Mouse (Mus musculus) spleen, adult 2 months (tissue): ENCODE measurements around the gene Taldo1.

ENCODE experiments used
- CTCF ChIP-seq: fragments of 200-500 bp; IDR thresholded peaks from 2 replicates; pipeline ENCODE4 v1.5.1; 2011; ENCODE audit warnings: mild to moderate bottlenecking, inconsistent platforms; ENCODE audit not compliant: insufficient read depth, insufficient read length, insufficient replicate concordance; ENCODE audit errors: extremely low read depth
- POLR2A ChIP-seq: fragments of 200-500 bp; IDR thresholded peaks from 2 replicates; pipeline ENCODE4 v1.6.1; 2011; ENCODE audit warnings: low read depth, low read length, inconsistent platforms

DNA sequence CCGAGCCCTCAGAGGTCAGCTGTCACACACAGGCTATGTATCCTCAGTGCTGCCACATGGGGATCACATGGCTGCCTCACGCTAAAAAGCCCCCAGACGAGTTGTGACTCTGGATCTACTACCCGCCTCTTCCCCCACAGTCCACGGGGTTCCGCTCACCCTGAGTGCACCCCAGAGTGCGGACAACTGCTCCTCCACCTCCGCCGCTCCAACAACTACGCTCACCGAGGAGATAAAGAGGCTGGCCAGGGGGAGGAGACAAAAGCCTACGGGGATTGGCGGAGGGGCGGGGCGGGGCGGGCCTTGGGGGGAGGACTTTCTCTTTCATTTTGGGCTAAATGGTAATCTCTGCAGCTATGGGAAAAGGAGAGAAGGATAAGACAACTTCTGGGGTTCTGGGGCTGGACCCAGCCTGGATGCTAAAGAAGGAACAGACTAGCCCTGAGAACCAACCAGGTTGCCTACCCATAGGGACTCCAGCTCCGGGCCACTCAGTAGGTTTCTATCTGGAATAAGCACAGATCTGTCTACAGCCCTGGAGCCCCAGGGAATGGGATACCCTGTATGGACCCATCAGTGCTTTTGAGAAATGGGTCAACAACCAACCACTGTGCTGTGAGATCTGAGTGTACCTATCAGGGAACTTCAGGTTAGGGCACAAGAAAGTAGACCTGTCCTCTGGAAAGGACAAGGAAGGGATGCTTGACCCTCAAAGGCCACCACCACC lies 43.3 kb downstream of the Taldo1 start:
- TF ChIP-seq CTCF (no peak), POLR2A (no peak)
